Mouse (Mus musculus) testis, adult 2 months (tissue): ENCODE results near the gene Klhl10.

Experiments
- CTCF ChIP-seq: fragments of 200-500 bp; IDR thresholded peaks from 2 replicates; pipeline ENCODE4 v1.5.1; 2012; ENCODE audit warnings: low read depth, mild to moderate bottlenecking, inconsistent platforms, low read length, moderate library complexity; ENCODE audit not compliant: control insufficient read depth, insufficient read depth, insufficient replicate concordance
- POLR2A ChIP-seq: fragments of 200-500 bp; IDR thresholded peaks from 2 replicates; pipeline ENCODE4 v1.6.1; 2012; ENCODE audit warnings: low read depth, mild to moderate bottlenecking, inconsistent platforms, low read length, moderate library complexity; ENCODE audit not compliant: control insufficient read depth

GRCm38 (mm10) chr11:100406995-100407705, 34.6 kb upstream of the Klhl10 start:
- TF ChIP-seq POLR2A (no peak), CTCF (no peak)
